Mouse (Mus musculus) lung, postnatal 0 days (tissue): ENCODE measurements around the gene Lrcol1. TPM values are rescaled to one million over a fixed set of nuclear protein-coding genes. Genes with fewer than 3 reads are reported as not detected.

Experiments used
- ATAC-seq: fragments of 200-750 bp; cut with Nextera tagmentation; 2 replicates; pipeline ENCODE4 v1.8.0; 2017; ENCODE audit warnings: moderate library complexity
- DNase-seq: peaks from one replicate; pipeline ENCODE4 v3.0.0-alpha.2; 2016; ENCODE audit warnings: low spot score
- H3K27ac ChIP-seq: fragments of 300-500 bp; sonication (generic); 2 replicates; pipeline ENCODE4 v1.5.1; 2014; ENCODE audit warnings: antibody characterized with exemption, mild to moderate bottlenecking, low read length, mixed read lengths
- H3K27me3 ChIP-seq: fragments of 300-500 bp; sonication (generic); replicated peaks from 2 replicates; pipeline ENCODE4 v1.6.1; 2014; ENCODE audit warnings: low read length, mixed read lengths; ENCODE audit not compliant: insufficient read depth
- H3K36me3 ChIP-seq: fragments of 300-500 bp; sonication (generic); 2 replicates; pipeline ENCODE4 v1.6.1; 2014; ENCODE audit warnings: low read length, mixed read lengths; ENCODE audit not compliant: insufficient read depth
- H3K4me1 ChIP-seq: fragments of 300-500 bp; sonication (generic); 2 replicates; pipeline ENCODE4 v1.6.1; 2014; ENCODE audit warnings: antibody characterized with exemption, low read depth, low read length, mixed read lengths; ENCODE audit not compliant: insufficient read depth
- H3K4me2 ChIP-seq: fragments of 300-500 bp; sonication (generic); replicated peaks from 2 replicates; pipeline ENCODE4 v1.6.1; 2014; ENCODE audit warnings: low read depth, mild to moderate bottlenecking, low read length, moderate library complexity, mixed read lengths
- H3K4me3 ChIP-seq: fragments of 300-500 bp; sonication (generic); 2 replicates; pipeline ENCODE4 v1.5.1; 2014; ENCODE audit warnings: low read depth, low read length
- H3K9ac ChIP-seq: fragments of 300-500 bp; sonication (generic); replicated peaks from 2 replicates; pipeline ENCODE4 v1.6.1; 2014; ENCODE audit warnings: low read depth, mild to moderate bottlenecking
- H3K9me3 ChIP-seq: fragments of 300-500 bp; sonication (generic); 2 replicates; pipeline ENCODE4 v1.6.1; 2016; ENCODE audit warnings: low read length, mixed read lengths
- CTCF ChIP-seq: IDR thresholded peaks from 2 replicates; pipeline ENCODE4 v1.5.1; 2016; ENCODE audit warnings: antibody characterized with exemption, mild to moderate bottlenecking
- EP300 ChIP-seq: IDR thresholded peaks from 2 replicates; pipeline ENCODE4 v1.6.1; 2016; ENCODE audit warnings: antibody characterized with exemption, mild to moderate bottlenecking, control low read depth
- WGBS: fragments of 180-500 bp; shearing (Covaris S2); extraction: QIAGEN DNeasy Blood & Tissue Kit; methylation state at CpG from one replicate; pipeline ENCODE4 v1.1.7; 2014; 5-methylcytosine and 5-hydroxymethylcytosine counted together
- polyA plus RNA-seq: library from polyadenylated mRNA; unstranded; fragments of >200 nt; fragmentation: Nextera tagmentation; extraction: Ambion mirVana; gene quantifications from 2 replicates; pipeline ENCODE4 v1.2.1, GENCODE M21; 2015

Lrcol1 gene
- polyA plus RNA-seq, 1 experiment from 2014 or later = 2.1 TPM

- Histone ChIP-seq H3K4me3 (no peak overlapping the region), H3K9ac (no peak overlapping the region), H3K4me1 (no peaks in the 10 kb centered on the region), H3K27ac (no peak overlapping the region), H3K27me3 (no peaks in the 10 kb centered on the region), H3K9me3 (no peaks in the 10 kb centered on the region), H3K4me2 (no peak overlapping the region), H3K36me3 (0 out of 2 replicates have a peak, but pooled peaks cover 5% of the 10 kb centered on the region)
- no peak for ATAC-seq
- WGBS = 77% methylated on average over 5 of the region's 5 CpGs
- TF ChIP-seq CTCF = no peak
- no peak for TF ChIP-seq EP300
- DNase-seq = no peak
Measured at GRCm38 (mm10) chr5:110392727-110393126, 48.2 kb downstream of the Lrcol1 start.

DNA sequence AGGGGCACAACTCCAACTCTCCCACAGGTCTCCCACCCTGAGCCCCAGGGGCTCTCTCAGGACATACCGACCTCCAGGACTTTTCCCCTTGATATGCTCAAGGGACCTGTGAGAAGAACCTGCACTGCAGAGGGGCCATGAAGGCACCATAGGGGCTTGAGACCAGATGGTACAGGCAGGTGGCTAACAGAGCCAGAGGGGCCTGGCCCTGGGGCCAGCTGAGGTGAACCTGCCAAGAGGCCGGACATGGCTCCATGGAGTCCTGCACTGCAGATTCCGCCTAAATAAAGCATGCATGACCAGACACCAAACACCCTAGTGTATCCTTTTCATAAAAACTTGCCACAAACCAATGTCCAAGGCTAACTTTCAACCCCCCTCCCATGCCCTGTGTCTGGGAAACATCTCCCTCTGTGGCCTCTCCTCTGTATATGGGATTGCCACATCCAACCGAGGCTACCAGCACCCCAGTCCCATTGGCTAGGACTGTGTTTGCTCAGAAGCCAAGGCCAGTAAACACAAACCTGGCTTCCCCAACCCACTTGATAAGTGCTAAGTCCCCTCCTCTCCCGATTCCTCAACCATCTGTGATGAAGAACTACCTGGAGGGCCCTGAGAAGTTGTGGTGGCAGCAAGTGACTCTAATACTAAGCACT lies 50.6 kb downstream of the Lrcol1 start:
- H3K9ac ChIP-seq = no peak overlapping the region
- no peak for ATAC-seq
- H3K4me2 ChIP-seq = no peak overlapping the region
- H3K27ac ChIP-seq = no peak overlapping the region
- H3K4me3 ChIP-seq = no peak overlapping the region
- no peaks in the 10 kb centered on the region for H3K27me3 ChIP-seq
- H3K9me3 ChIP-seq = no peaks in the 10 kb centered on the region
- 78% methylated on average over 5 of the region's 5 CpGs for WGBS
- TF ChIP-seq CTCF = no peak
- no peak for TF ChIP-seq EP300
- 0 out of 2 replicates have a peak, but pooled peaks cover 5% of the 10 kb centered on the region for H3K36me3 ChIP-seq
- DNase-seq = no peak
- no peaks in the 10 kb centered on the region for H3K4me1 ChIP-seq

DNA sequence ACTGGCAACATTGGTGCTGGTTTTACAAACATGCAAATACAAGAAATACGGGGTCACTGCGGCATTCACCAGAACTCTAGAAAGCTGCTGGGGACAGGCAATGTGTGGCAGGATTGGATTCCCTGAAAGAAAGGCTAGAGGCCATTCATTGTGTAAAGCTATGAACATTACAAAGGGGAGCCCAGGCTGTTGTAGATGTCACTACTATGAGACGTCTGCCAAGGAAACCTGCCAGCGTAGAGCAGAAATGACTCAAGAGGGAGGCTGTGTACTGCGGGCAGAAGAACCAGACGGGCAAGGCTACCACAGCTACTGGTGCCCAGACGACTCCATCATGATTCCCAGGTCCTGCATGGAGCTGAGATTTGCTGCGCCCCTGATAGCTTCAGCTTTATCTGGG lies 56.6 kb downstream of the Lrcol1 start:
- WGBS = 87% methylated on average over 8 of the region's 8 CpGs
- no peak overlapping the region for H3K27ac ChIP-seq

GRCm38 (mm10) chr5:110402557-110402956 lies 58.0 kb downstream of the Lrcol1 start:
- no peaks in the 10 kb centered on the region for H3K4me1 ChIP-seq
- TF ChIP-seq EP300 (no peak), CTCF (no peak)
- ATAC-seq = no peak

More for the DNA sequence above, 56.6 kb downstream of the Lrcol1 start:
- Histone ChIP-seq H3K9me3 (no peaks in the 10 kb centered on the region), H3K36me3 (peaks cover 2% of the 10 kb centered on the region; the same call in 1 of the 2 replicates), H3K4me1 (no peaks in the 10 kb centered on the region), H3K9ac (no peak overlapping the region), H3K4me2 (no peak overlapping the region), H3K27me3 (no peaks in the 10 kb centered on the region), H3K4me3 (no peak overlapping the region)
- ATAC-seq = no peak
- DNase-seq = no peak
- no peak for TF ChIP-seq EP300
- no peak for TF ChIP-seq CTCF

GRCm38 (mm10) chr5:110403931-110404330 lies 59.4 kb downstream of the Lrcol1 start:
- Histone ChIP-seq H3K4me3 (no peak overlapping the region), H3K4me2 (no peak overlapping the region), H3K4me1 (no peaks in the 10 kb centered on the region), H3K36me3 (no peaks in the 10 kb centered on the region; the same call in 1 of the 2 replicates), H3K27ac (no peak overlapping the region), H3K27me3 (no peaks in the 10 kb centered on the region), H3K9me3 (no peaks in the 10 kb centered on the region), H3K9ac (no peak overlapping the region)
- 25% methylated on average over 3 of the region's 3 CpGs for WGBS
- no peak for TF ChIP-seq EP300
- no peak for TF ChIP-seq CTCF
- ATAC-seq (no peak), DNase-seq (no peak)

More at GRCm38 (mm10) chr5:110402557-110402956, 58.0 kb downstream of the Lrcol1 start:
- Histone ChIP-seq H3K4me3 (no peak overlapping the region), H3K4me2 (no peak overlapping the region), H3K9ac (no peak overlapping the region), H3K9me3 (no peaks in the 10 kb centered on the region), H3K36me3 (no peaks in the 10 kb centered on the region; the same call in 1 of the 2 replicates), H3K27ac (no peak overlapping the region), H3K27me3 (no peaks in the 10 kb centered on the region)
- 91% methylated on average over 2 of the region's 2 CpGs for WGBS
- no peak for DNase-seq

Other genes starting within 250 kb of the Lrcol1 start
- 1.1 TPM in 2 replicates for gene Plcxd1, start 244.8 kb upstream of the Lrcol1 start, polyA plus RNA-seq
- 26.3 and 30.9 TPM in 2 replicates for gene Gtpbp6, start 236.5 kb upstream of the Lrcol1 start, polyA plus RNA-seq
- gene Zfp605, start 234.6 kb upstream of the Lrcol1 start, polyA plus RNA-seq = 2.6 and 3.0 TPM in 2 replicates
- 32.8 and 37.0 TPM in 2 replicates for gene Chfr, start 208.9 kb upstream of the Lrcol1 start, polyA plus RNA-seq
- 9.1 and 11.0 TPM in 2 replicates for gene Golga3, start 168.0 kb upstream of the Lrcol1 start, polyA plus RNA-seq
- 15.5 and 18.0 TPM in 2 replicates for gene Ankle2, start 113.7 kb upstream of the Lrcol1 start, polyA plus RNA-seq
- gene Pgam5, start 74.8 kb upstream of the Lrcol1 start, polyA plus RNA-seq = 32.0 and 33.6 TPM in 2 replicates
- 12.8 and 14.4 TPM in 2 replicates for gene Pxmp2, start 58.5 kb upstream of the Lrcol1 start, polyA plus RNA-seq
- 2.2 and 2.4 TPM in 2 replicates for gene Pole, start 58.4 kb upstream of the Lrcol1 start, polyA plus RNA-seq
- 3.5 and 3.8 TPM in 2 replicates for gene P2rx2, start 1.5 kb upstream of the Lrcol1 start, polyA plus RNA-seq
- 9.0 and 10.4 TPM in 2 replicates for gene Fbrsl1, start 103.8 kb downstream of the Lrcol1 start, polyA plus RNA-seq
- gene Galnt9, start 199.6 kb downstream of the Lrcol1 start, polyA plus RNA-seq = 0.18 and 0.26 TPM in 2 replicates